Mouse (Mus musculus) adrenal gland, postnatal 14 days (tissue): ENCODE measurements around the gene Pycr1. TPM values are rescaled to one million over a fixed set of nuclear protein-coding genes. Genes with fewer than 3 reads are reported as not detected.

ENCODE experiments used
- DNase-seq: peaks from one replicate; pipeline ENCODE4 v3.0.0; 2021; ENCODE audit warnings: mixed read lengths
- total RNA-seq: library from RNA; stranded (reverse); gene quantifications from 2 replicates; pipeline ENCODE4 v1.2.3, GENCODE M21; 2021

The Pycr1 gene
- total RNA-seq, 1 experiment from 2014 or later = 1.6 TPM

DNA sequence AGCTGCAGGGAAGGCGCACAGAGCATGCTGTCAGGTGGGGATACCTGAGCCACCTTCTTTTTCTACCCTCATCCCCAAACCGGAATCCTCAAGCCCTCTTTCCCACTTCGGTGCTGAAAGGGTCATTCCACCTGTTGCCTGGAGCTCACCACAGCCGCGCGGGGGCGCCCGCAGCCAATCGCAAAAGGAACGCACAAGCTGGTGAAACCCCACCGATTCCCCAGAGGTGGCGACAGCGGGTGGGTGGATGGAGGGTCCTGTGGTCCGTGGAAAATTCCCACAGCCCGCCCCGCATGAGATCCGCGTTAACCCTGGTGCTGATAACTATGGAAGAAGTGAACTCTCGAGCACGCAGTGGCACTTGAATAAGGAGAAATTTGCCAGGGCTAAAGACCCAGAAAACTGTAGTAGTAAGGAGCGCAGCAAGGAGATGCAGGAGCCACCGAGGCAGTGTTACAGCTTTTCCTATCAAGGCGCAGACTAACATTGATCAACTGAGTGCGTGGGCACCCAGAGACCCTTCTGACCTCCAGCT, 15.4 kb upstream of the Pycr1 start:
- DNase-seq = peak; percentile 92

- DNase-seq = no peak
Measured at GRCm38 (mm10) chr11:120657301-120657700, 13.7 kb upstream of the Pycr1 start.

GRCm38 (mm10) chr11:120654741-120655140, 11.2 kb upstream of the Pycr1 start:
- no peak for DNase-seq

- DNase-seq = no peak
Measured at GRCm38 (mm10) chr11:120651872-120652271, 8.3 kb upstream of the Pycr1 start.

DNA sequence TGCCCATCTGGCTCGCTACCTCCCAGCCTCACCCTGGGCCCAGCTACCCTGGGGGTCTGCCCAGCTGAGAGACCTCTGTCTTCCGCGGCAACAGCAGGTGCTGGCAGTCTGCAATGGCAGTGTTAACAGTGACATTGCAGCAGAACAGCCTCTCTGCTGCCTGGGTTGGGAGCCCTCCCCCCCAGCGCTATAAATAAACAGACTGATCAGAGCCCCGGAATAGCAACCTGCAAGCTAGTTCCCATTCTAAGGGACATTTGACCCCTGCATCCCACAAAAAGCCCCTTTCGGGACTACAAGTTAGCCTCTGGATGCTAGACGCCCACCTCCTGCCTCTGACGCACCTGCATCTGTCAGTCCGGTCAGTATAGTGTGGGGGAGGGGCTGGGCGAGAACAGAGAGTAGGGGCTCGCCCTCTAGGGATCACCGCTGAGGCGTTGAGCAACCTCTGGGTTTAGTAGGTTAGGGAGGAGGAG, 4.5 kb upstream of the Pycr1 start, which contains the start of gene Myadml2:
Myadml2 (minus strand) TSS at position 158 of the 476 bp plus-strand sequence.
- peak; percentile 44 for DNase-seq

DNA sequence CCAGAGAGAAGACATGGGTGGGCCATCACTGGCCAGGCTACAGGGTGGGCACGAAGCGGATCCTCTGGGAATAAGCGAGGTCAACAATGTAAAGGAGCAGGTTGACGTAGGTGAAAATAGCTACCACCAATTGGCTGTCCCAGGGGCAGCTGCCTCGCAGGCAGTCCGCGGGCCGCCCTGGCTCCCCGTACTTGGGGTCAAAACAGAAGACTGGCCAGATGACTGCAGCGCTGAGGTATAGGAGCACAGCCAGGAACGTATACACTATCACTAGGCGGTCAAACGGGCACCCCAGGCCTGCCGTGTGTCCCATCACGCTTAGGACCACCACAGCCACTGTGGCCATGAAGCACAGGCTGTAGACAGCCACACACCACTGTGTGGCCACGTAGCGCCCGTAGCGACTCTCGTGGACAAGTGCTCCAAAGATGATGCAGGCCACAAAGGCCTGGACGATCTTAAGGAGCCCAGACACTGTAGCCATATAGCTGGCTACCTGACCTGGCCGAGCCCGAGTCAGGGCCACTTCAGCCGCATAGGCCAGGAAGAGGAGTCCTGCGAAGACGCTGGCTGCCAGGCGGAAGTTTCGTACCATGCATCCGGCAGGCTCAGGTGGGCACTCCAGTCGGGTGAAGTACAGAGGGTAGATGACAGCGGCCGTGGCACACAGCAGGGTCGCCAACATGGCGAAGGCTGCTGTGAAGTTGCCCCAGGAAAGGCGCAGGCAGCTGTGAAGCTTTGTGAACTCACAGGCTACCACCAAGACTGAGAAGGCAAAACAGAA, 3.7 kb upstream of the Pycr1 start:
- DNase-seq = no peak

DNA sequence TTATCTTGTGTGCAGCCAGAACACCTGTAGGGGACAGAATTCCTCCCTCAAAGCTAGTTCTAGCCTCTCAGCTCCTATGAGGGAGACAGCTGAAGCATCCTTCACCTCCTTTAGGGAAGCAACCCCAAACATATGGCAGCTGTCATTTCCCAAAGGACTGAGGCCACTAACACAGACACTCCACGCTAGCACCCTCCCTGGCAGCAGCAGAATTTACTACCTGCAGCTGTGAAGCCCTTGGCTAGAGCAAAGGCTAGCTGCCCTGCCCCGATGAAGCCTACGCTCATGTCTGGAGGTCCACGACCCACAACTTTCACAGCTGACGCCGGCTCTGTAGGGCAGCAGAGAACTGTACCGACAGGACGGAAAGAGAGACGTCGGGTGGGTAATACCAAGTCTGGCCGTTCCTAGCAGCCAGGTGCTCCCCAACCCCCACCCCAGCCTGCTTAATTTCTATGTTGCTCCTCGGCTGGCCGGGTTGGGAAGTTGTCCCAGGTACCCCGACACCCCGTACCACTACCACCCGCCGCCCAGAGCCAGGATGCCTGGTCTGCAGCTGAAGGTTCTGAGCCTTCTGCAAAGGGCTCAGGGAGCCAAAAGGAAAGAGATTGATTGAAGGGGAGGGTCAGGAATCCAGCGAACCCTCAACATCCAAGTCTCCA, 499 bp downstream of the Pycr1 start:
- no peak for DNase-seq

- DNase-seq = no peak
Measured at GRCm38 (mm10) chr11:120641869-120642268, 1.7 kb downstream of the Pycr1 start.

GRCm38 (mm10) chr11:120641255-120641654, 2.3 kb downstream of the Pycr1 start:
- DNase-seq = no peak

GRCm38 (mm10) chr11:120634810-120635209, 8.8 kb downstream of the Pycr1 start:
- DNase-seq = no peak

GRCm38 (mm10) chr11:120633520-120634343, 9.8 kb downstream of the Pycr1 start, which contains the start of gene Mafg:
TSS of gene Mafg (minus strand) at chr11:120633600.
- peak; percentile 96 for DNase-seq

- peak; percentile 87 for DNase-seq
Measured at GRCm38 (mm10) chr11:120632559-120633519, 10.7 kb downstream of the Pycr1 start.

- DNase-seq = peak; percentile 4
Measured at GRCm38 (mm10) chr11:120631726-120632448, 11.7 kb downstream of the Pycr1 start.

GRCm38 (mm10) chr11:120630881-120631725, 12.5 kb downstream of the Pycr1 start:
- no peak for DNase-seq

GRCm38 (mm10) chr11:120630401-120630871, 13.1 kb downstream of the Pycr1 start:
- peak; percentile 74 for DNase-seq

DNA sequence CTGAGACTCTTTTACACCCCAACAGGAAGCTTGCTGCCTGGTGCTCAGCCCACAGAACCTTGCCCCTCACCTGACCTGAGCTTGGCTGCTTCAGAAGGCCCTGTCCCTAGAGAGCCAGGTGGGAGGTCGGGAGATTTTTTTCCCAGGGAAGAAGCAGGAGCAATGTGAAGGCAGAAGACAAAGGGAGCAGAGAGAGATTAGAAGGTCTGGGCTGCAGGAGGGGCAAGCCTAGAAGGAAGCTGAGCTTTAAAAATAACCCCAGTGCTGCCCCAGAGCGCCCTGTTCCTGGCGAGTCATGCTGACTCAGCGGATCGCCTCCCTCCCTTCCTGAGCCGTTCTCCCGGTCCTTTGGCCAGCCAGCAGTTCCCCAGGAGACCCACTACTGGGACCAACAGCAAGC, 13.7 kb downstream of the Pycr1 start:
- DNase-seq = peak; percentile 75

- DNase-seq = peak; percentile 63
Measured at GRCm38 (mm10) chr11:120629341-120629730, 14.2 kb downstream of the Pycr1 start.

DNA sequence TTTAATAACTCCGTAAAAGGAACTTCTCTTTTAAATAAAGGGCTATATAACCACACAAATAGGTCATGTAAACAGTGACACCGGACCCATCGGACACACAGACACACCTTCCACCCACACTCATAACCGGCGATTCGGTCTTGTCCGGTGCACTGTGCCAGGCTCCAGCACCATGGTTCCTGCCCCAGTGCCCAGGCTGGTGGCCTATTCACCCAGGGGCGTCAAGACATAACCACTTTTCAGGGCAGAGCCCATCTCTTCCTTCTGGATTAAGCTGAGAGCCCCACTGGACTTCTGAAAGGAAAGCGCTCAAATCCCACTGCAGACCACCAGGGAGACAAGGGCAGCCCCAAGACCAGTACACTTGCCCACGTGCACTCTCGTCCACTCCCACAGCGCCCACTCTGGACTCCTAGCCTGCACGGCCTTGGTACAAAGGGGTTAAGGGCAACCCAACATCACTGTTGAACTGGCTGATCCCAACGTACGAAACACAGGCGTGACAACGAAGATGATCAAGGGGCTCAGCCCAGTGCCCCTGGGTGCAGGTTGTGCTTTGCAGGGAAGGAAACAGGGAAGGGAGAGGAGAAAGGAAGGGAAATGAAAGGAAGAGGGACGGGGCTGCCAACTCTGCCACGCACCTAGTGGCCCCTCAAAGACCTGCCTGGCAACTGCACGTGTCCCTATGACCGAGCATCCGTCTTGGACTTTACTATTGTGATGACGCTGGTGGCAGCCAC, 14.8 kb downstream of the Pycr1 start:
- no peak for DNase-seq
